Mouse (Mus musculus): ENCODE results near the gene Sergef. TPM values are rescaled to one million over a fixed set of nuclear protein-coding genes. Genes with fewer than 3 reads are reported as not detected.

Gene Sergef
- polyA plus RNA-seq, 1 experiment from 2014 or later = 7.5 TPM

DNA sequence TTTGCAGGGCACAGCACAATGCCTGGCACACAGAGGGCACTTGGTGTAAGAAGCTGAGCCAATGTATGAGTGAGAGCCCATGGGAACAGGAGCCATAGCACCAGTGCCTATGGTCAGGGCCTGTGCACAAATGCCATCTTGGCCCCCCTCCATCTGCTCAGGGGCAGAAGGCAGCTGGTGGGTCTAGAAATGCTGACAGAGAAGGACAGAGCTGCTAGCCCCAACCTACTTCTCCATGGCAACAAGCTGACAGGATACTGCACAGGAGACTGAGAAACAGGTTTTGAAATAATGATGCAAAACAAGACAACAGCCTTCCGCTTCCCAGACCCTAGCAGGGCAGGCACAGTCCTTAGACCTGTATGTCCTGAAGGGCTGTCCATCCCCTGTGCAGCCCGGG lies 180.4 kb downstream of the Sergef start:
- WGBS = 44% methylated on average over 2 of the region's 2 CpGs
- ATAC-seq = no peak; the same call in 1 of the 2 replicates
- Histone ChIP-seq H3K27me3 (replicated peaks; ENCODE audit: control insufficient read depth, insufficient read depth, low read length) (no peaks in the 10 kb centered on the region), H3K9me3 (ENCODE audit: control insufficient read depth) (no peaks in the 10 kb centered on the region), H3K36me3 (ENCODE audit: control insufficient read depth, insufficient read depth) (no peaks in the 10 kb centered on the region), H3K4me3 (ENCODE audit: low read depth, low read length) (no peak overlapping the region), H3K27ac (ENCODE audit: low read depth, low read length) (no peak overlapping the region), H3K4me2 (replicated peaks; ENCODE audit: low read depth) (no peak overlapping the region), H3K9ac (ENCODE audit: low read depth, low read length) (no peak overlapping the region), H3K4me1 (replicated peaks; ENCODE audit: control insufficient read depth, insufficient read depth, low read length) (peaks cover under 1% of the 10 kb centered on the region; the same call in 1 of the 2 replicates)
- no peak for TF ChIP-seq CTCF (IDR thresholded peaks at IDR 0.05; ENCODE audit: low read depth)

DNA sequence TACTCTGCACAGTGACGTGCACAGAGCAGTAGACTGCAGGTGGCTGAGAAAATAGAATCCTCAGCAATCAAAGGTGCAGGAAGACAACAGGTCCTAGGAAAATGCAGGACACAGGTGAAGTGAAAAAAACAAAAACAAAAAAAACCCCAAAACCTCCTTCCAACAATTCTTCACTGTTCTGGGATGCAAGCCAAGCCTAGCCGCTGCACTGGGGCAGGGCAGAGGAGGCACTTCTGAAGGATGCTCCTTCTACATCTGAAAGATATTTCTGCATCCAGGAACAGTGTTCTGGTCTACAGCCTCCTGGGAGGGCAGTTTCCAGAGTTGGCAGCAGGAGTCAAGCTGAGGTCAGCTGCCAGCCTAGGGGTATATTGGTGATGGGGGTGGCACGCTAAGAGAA lies 181.7 kb downstream of the Sergef start:
- Histone ChIP-seq H3K4me3 (ENCODE audit: low read depth, low read length) (no peak overlapping the region), H3K4me1 (replicated peaks; ENCODE audit: control insufficient read depth, insufficient read depth, low read length) (no peaks in the 10 kb centered on the region; the same call in 1 of the 2 replicates), H3K27me3 (replicated peaks; ENCODE audit: control insufficient read depth, insufficient read depth, low read length) (no peaks in the 10 kb centered on the region), H3K9me3 (ENCODE audit: control insufficient read depth) (no peaks in the 10 kb centered on the region), H3K27ac (ENCODE audit: low read depth, low read length) (no peak overlapping the region), H3K4me2 (replicated peaks; ENCODE audit: low read depth) (no peak overlapping the region), H3K9ac (ENCODE audit: low read depth, low read length) (no peak overlapping the region), H3K36me3 (ENCODE audit: control insufficient read depth, insufficient read depth) (no peaks in the 10 kb centered on the region)
- no peak for ATAC-seq
- no peak for TF ChIP-seq CTCF (IDR thresholded peaks at IDR 0.05; ENCODE audit: low read depth)
- 70% methylated on average over 3 of the region's 3 CpGs for WGBS

DNA sequence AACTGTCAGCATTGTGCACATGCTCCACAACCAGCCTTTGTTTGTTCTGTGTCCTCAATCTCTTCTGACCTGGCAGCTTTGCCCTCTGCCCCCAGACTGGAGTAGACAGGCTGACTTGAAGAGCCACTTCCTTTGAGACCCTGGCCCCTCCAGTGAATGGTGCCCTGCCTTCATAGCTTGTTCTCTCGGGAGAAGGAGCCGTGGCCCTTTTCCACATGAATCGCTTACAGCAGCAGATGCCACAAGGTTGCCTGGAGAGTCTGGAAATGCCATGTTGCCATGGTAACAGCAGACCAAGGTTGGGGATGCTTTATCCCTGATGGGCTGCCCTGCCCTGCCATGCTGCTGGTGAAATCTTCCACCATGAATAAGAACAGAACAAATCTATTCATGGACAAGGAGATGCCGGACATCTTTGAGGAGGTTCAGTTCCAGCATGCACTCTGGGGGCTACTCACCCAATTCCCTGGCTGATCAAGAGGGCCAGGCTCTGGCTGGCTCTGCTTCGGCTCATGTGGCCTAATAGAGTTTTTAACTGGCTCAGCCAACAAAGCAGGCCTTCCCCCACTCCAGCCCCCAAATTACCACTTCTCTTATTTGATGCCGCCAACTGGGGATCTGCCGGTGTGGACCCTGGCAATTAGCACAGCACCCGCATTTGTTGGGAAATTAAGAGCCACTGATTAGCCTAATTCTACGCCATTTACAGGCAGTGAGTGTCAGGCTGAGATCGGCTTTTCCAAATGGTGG lies 185.5 kb downstream of the Sergef start:
- Histone ChIP-seq H3K9me3 (ENCODE audit: control insufficient read depth) (no peaks in the 10 kb centered on the region), H3K4me3 (ENCODE audit: low read depth, low read length) (no peak overlapping the region), H3K36me3 (ENCODE audit: control insufficient read depth, insufficient read depth) (no peaks in the 10 kb centered on the region), H3K27ac (ENCODE audit: low read depth, low read length) (no peak overlapping the region), H3K9ac (ENCODE audit: low read depth, low read length) (no peak overlapping the region), H3K27me3 (replicated peaks; ENCODE audit: control insufficient read depth, insufficient read depth, low read length) (no peaks in the 10 kb centered on the region), H3K4me1 (replicated peaks; ENCODE audit: control insufficient read depth, insufficient read depth, low read length) (no peaks in the 10 kb centered on the region; the same call in 1 of the 2 replicates), H3K4me2 (replicated peaks; ENCODE audit: low read depth) (no peak overlapping the region)
- no peak for TF ChIP-seq CTCF (IDR thresholded peaks at IDR 0.05; ENCODE audit: low read depth)
- ATAC-seq = no peak
- 66% methylated on average over 10 of the region's 10 CpGs for WGBS

DNA sequence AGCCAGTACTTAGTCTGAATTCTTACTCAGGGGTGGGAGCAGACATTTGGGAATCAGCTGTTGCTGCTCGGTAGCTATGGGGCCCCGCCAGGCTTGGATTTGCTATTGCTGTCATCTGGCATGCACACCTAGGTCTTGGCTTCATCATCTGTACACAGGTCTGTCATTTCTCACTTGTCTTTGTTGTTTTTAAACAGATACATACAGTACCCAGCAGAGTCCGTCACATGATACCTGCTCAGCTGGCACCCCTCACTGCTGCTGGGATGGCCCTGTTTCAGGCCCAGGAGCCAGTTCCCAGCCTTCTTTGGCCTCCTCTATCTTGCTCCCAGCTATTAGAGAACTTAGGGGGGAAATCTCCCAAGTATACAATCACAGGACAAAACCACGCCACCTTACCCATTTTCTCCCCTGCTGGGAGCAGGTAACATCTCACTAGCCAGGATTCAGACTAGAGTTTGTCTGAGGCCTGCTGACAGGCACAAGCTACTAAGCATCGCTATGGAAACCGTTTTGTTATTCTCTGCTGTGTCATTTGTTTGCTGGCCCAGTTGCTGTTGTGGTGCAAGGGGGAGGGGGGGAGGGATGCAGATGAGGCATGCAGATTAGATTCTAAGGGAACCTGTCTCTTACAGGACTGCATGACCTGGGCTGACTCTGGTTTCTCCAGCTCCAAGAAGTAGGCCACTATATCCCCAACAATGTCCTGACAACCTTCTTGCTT lies 190.5 kb downstream of the Sergef start:
- no peak overlapping the region for H3K4me2 ChIP-seq (replicated peaks; ENCODE audit: low read depth)
- no peaks in the 10 kb centered on the region for H3K4me1 ChIP-seq (replicated peaks; ENCODE audit: control insufficient read depth, insufficient read depth, low read length)
- TF ChIP-seq CTCF (IDR thresholded peaks at IDR 0.05; ENCODE audit: low read depth) = no peak
- no peak for ATAC-seq
- 68% methylated on average over 6 of the region's 6 CpGs for WGBS
- H3K9ac ChIP-seq (ENCODE audit: low read depth, low read length) = no peak overlapping the region
- no peak overlapping the region for H3K27ac ChIP-seq (ENCODE audit: low read depth, low read length)
- H3K27me3 ChIP-seq (replicated peaks; ENCODE audit: control insufficient read depth, insufficient read depth, low read length) = no peaks in the 10 kb centered on the region
- H3K9me3 ChIP-seq (ENCODE audit: control insufficient read depth) = no peaks in the 10 kb centered on the region
- H3K36me3 ChIP-seq (ENCODE audit: control insufficient read depth, insufficient read depth) = no peaks in the 10 kb centered on the region
- H3K4me3 ChIP-seq (ENCODE audit: low read depth, low read length) = no peak overlapping the region

DNA sequence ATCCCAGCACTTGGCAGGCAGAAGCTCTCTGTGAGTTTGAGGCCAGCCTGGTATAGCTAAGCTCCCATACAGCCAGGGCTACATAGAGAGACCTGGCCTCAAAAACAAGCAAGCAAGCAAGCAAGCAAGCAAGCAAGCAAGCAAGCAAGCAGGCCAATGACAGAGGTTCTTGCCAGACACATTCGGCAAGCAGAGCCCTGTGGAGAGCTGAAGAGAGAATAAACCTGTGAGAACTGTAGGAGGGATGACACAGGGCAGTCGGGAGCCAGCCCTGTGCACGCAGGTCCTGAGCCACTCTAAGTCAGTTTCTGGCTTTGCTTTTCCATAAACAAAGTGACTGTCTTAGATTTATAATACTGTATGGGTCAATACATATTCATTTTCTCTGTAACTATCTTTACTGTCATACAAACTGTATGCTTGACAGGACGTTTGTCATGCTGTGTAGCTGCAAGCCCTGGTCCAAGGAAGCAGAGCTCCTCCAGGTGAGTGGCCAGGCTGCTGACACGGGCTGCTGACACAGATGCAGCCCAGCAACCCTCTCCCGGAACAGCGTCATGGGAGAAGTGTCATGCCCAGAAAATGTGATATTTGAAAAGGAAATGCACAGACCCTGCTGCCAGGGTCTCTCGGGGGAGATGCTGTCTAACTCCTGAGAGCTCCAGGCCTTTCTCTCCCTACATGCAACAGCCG lies 192.0 kb downstream of the Sergef start:
- no peak overlapping the region for H3K9ac ChIP-seq (ENCODE audit: low read depth, low read length)
- no peaks in the 10 kb centered on the region for H3K36me3 ChIP-seq (ENCODE audit: control insufficient read depth, insufficient read depth)
- no peaks in the 10 kb centered on the region for H3K27me3 ChIP-seq (replicated peaks; ENCODE audit: control insufficient read depth, insufficient read depth, low read length)
- no peak overlapping the region for H3K27ac ChIP-seq (ENCODE audit: low read depth, low read length)
- no peaks in the 10 kb centered on the region for H3K4me1 ChIP-seq (replicated peaks; ENCODE audit: control insufficient read depth, insufficient read depth, low read length)
- H3K9me3 ChIP-seq (ENCODE audit: control insufficient read depth) = no peaks in the 10 kb centered on the region
- no peak for TF ChIP-seq CTCF (IDR thresholded peaks at IDR 0.05; ENCODE audit: low read depth)
- no peak overlapping the region for H3K4me3 ChIP-seq (ENCODE audit: low read depth, low read length)
- 49% methylated on average over 9 of the region's 9 CpGs for WGBS
- ATAC-seq = no peak
- no peak overlapping the region for H3K4me2 ChIP-seq (replicated peaks; ENCODE audit: low read depth)

DNA sequence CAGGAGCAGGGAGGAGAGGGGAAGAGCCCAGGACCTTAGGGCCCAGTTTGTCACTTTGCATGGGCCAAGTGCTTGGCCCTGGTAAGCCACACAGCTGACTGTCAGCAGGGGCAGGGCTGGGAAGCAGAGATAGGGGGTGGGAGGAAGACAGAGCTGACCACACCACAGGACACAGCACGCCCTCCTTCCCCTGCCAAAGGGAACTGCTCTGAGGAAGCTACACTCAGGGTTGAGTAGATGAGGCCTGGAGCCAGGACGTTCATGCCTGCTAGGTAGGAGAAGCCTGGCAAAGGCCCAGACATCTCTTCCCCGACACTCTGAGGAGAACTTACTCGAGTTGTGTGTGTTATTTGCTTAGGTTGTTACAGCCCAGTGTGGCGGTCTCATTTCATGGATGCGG lies 193.7 kb downstream of the Sergef start:
- Histone ChIP-seq H3K4me2 (replicated peaks; ENCODE audit: low read depth) (no peak overlapping the region), H3K27me3 (replicated peaks; ENCODE audit: control insufficient read depth, insufficient read depth, low read length) (no peaks in the 10 kb centered on the region), H3K4me3 (ENCODE audit: low read depth, low read length) (no peak overlapping the region), H3K36me3 (ENCODE audit: control insufficient read depth, insufficient read depth) (no peaks in the 10 kb centered on the region), H3K9me3 (ENCODE audit: control insufficient read depth) (no peaks in the 10 kb centered on the region), H3K27ac (ENCODE audit: low read depth, low read length) (no peak overlapping the region), H3K9ac (ENCODE audit: low read depth, low read length) (no peak overlapping the region), H3K4me1 (replicated peaks; ENCODE audit: control insufficient read depth, insufficient read depth, low read length) (no peaks in the 10 kb centered on the region)
- WGBS = 70% methylated on average over 6 of the region's 6 CpGs
- ATAC-seq = no peak
- no peak for TF ChIP-seq CTCF (IDR thresholded peaks at IDR 0.05; ENCODE audit: low read depth)
